Mouse (Mus musculus): ENCODE measurements around the gene Tfr2. TPM values are rescaled to one million over a fixed set of nuclear protein-coding genes. Genes with fewer than 3 reads are reported as not detected.

Gene Tfr2
- total and polyA plus RNA-seq, 3 experiments: 52.6 to 193 (median 117) TPM

GRCm38 (mm10) chr5:137628498-137629305 lies 59.1 kb downstream of the Tfr2 start, which contains the start of the genes Fbxo24, Lrch4 and Gm20605:
Gene Fbxo24, minus strand, starts transcription at chr5:137629002.
Gene Lrch4, plus strand, starts transcription at chr5:137629121.
Gene Gm20605, plus strand, starts transcription at chr5:137629175.
- H3K9me3 ChIP-seq (replicated peaks): no peaks in the 10 kb centered on the region
- ATAC-seq (ENCODE audit: extremely low read depth, insufficient number of reproducible peaks, low FRiP score, poor library complexity, severe bottlenecking): peak; percentile 80
- H3K27me3 ChIP-seq (ENCODE audit: insufficient read depth, low read length): peaks cover 10% of the 10 kb centered on the region; the same call in 1 of the 2 replicates
- no peak for TF ChIP-seq GATA1 (IDR thresholded peaks at IDR 0.05; ENCODE audit: borderline replicate concordance, low read length)
- no peak for TF ChIP-seq TAL1 (conservative IDR thresholded peaks at IDR 0.05; ENCODE audit: low read depth, low read length)
- no peak for TF ChIP-seq POLR2AphosphoS5 (IDR thresholded peaks at IDR 0.05; ENCODE audit: insufficient replicate concordance, low read depth, low read length)
- no peak for TF ChIP-seq GATA2 (IDR thresholded peaks at IDR 0.05; ENCODE audit: borderline replicate concordance, low read depth, low read length)
- TF ChIP-seq CTCF (IDR thresholded peaks at IDR 0.05; ENCODE audit: low read depth, low read length): no peak
- peaks cover 64% of the 10 kb centered on the region for H3K4me1 ChIP-seq (ENCODE audit: insufficient read depth, low read depth, low read length)
- peaks cover 37% of the 10 kb centered on the region for H3K36me3 ChIP-seq (replicated peaks)
- H3K4me3 ChIP-seq (ENCODE audit: low read depth, low read length): peak within 1 kb of the TSS; percentile 88
- DNase-seq (ENCODE audit: low spot score): peak; percentile 100

GRCm38 (mm10) chr5:137629306-137629721 lies 59.7 kb downstream of the Tfr2 start:
- TF ChIP-seq CTCF (IDR thresholded peaks at IDR 0.05; ENCODE audit: low read depth, low read length): no peak
- no peak for TF ChIP-seq TAL1 (conservative IDR thresholded peaks at IDR 0.05; ENCODE audit: low read depth, low read length)
- TF ChIP-seq GATA1 (IDR thresholded peaks at IDR 0.05; ENCODE audit: borderline replicate concordance, low read length): no peak
- TF ChIP-seq POLR2AphosphoS5 (IDR thresholded peaks at IDR 0.05; ENCODE audit: insufficient replicate concordance, low read depth, low read length): no peak
- TF ChIP-seq GATA2 (IDR thresholded peaks at IDR 0.05; ENCODE audit: borderline replicate concordance, low read depth, low read length): no peak
- H3K36me3 ChIP-seq (replicated peaks): peaks cover 43% of the 10 kb centered on the region
- DNase-seq (ENCODE audit: low spot score) (peak; percentile 59), ATAC-seq (ENCODE audit: extremely low read depth, insufficient number of reproducible peaks, low FRiP score, poor library complexity, severe bottlenecking) (no peak)
- no peaks in the 10 kb centered on the region for H3K9me3 ChIP-seq (replicated peaks)
- H3K4me3 ChIP-seq (ENCODE audit: low read depth, low read length): peak overlapping the region; percentile 88
- H3K27me3 ChIP-seq (ENCODE audit: insufficient read depth, low read length): peaks cover 7% of the 10 kb centered on the region; the same call in 1 of the 2 replicates
- H3K4me1 ChIP-seq (ENCODE audit: insufficient read depth, low read depth, low read length): peaks cover 60% of the 10 kb centered on the region

GRCm38 (mm10) chr5:137629906-137630545 lies 60.4 kb downstream of the Tfr2 start:
- H3K4me1 ChIP-seq (ENCODE audit: insufficient read depth, low read depth, low read length): peaks cover 54% of the 10 kb centered on the region
- ATAC-seq (ENCODE audit: extremely low read depth, insufficient number of reproducible peaks, low FRiP score, poor library complexity, severe bottlenecking) (no peak), DNase-seq (ENCODE audit: low spot score) (peak; percentile 47)

GRCm38 (mm10) chr5:137630602-137631001 lies 61.0 kb downstream of the Tfr2 start:
- 0 out of 2 replicates have a peak, but pooled peaks cover 2% of the 10 kb centered on the region for H3K27me3 ChIP-seq (ENCODE audit: insufficient read depth, low read length)
- H3K36me3 ChIP-seq (replicated peaks): peaks cover 52% of the 10 kb centered on the region
- peak overlapping the region; percentile 88; the same call in 1 of the 2 replicates for H3K4me3 ChIP-seq (ENCODE audit: low read depth, low read length)
- H3K4me1 ChIP-seq (ENCODE audit: insufficient read depth, low read depth, low read length): peaks cover 53% of the 10 kb centered on the region
- ATAC-seq (ENCODE audit: extremely low read depth, insufficient number of reproducible peaks, low FRiP score, poor library complexity, severe bottlenecking) (no peak), DNase-seq (ENCODE audit: low spot score) (no peak)
- no peak for TF ChIP-seq GATA1 (IDR thresholded peaks at IDR 0.05; ENCODE audit: borderline replicate concordance, low read length)
- no peak for TF ChIP-seq CTCF (IDR thresholded peaks at IDR 0.05; ENCODE audit: low read depth, low read length)
- TF ChIP-seq GATA2 (IDR thresholded peaks at IDR 0.05; ENCODE audit: borderline replicate concordance, low read depth, low read length): no peak
- no peak for TF ChIP-seq TAL1 (conservative IDR thresholded peaks at IDR 0.05; ENCODE audit: low read depth, low read length)
- no peak for TF ChIP-seq POLR2AphosphoS5 (IDR thresholded peaks at IDR 0.05; ENCODE audit: insufficient replicate concordance, low read depth, low read length)
- H3K9me3 ChIP-seq (replicated peaks): no peaks in the 10 kb centered on the region

More at GRCm38 (mm10) chr5:137629906-137630545, 60.4 kb downstream of the Tfr2 start:
- H3K27me3 ChIP-seq (ENCODE audit: insufficient read depth, low read length): 0 out of 2 replicates have a peak, but pooled peaks cover 2% of the 10 kb centered on the region
- TF ChIP-seq GATA2 (IDR thresholded peaks at IDR 0.05; ENCODE audit: borderline replicate concordance, low read depth, low read length) (no peak), CTCF (IDR thresholded peaks at IDR 0.05; ENCODE audit: low read depth, low read length) (no peak), POLR2AphosphoS5 (IDR thresholded peaks at IDR 0.05; ENCODE audit: insufficient replicate concordance, low read depth, low read length) (no peak), TAL1 (conservative IDR thresholded peaks at IDR 0.05; ENCODE audit: low read depth, low read length) (no peak), GATA1 (IDR thresholded peaks at IDR 0.05; ENCODE audit: borderline replicate concordance, low read length) (no peak)
- no peaks in the 10 kb centered on the region for H3K9me3 ChIP-seq (replicated peaks)
- H3K36me3 ChIP-seq (replicated peaks): peaks cover 46% of the 10 kb centered on the region
- H3K4me3 ChIP-seq (ENCODE audit: low read depth, low read length): peak overlapping the region; percentile 88

GRCm38 (mm10) chr5:137631171-137631570 lies 61.5 kb downstream of the Tfr2 start:
- peak; percentile 51 for ATAC-seq (ENCODE audit: extremely low read depth, insufficient number of reproducible peaks, low FRiP score, poor library complexity, severe bottlenecking)
- Histone ChIP-seq H3K4me3 (ENCODE audit: low read depth, low read length) (peak overlapping the region; percentile 88; the same call in 1 of the 2 replicates), H3K27me3 (ENCODE audit: insufficient read depth, low read length) (no peaks in the 10 kb centered on the region), H3K36me3 (replicated peaks) (peaks cover 58% of the 10 kb centered on the region), H3K4me1 (ENCODE audit: insufficient read depth, low read depth, low read length) (peaks cover 53% of the 10 kb centered on the region), H3K9me3 (replicated peaks) (no peaks in the 10 kb centered on the region)
- TF ChIP-seq GATA1 (IDR thresholded peaks at IDR 0.05; ENCODE audit: borderline replicate concordance, low read length) (no peak), CTCF (IDR thresholded peaks at IDR 0.05; ENCODE audit: low read depth, low read length) (no peak), TAL1 (conservative IDR thresholded peaks at IDR 0.05; ENCODE audit: low read depth, low read length) (no peak), POLR2AphosphoS5 (IDR thresholded peaks at IDR 0.05; ENCODE audit: insufficient replicate concordance, low read depth, low read length) (no peak), GATA2 (IDR thresholded peaks at IDR 0.05; ENCODE audit: borderline replicate concordance, low read depth, low read length) (no peak)
- DNase-seq (ENCODE audit: low spot score): peak; percentile 83
